Mouse (Mus musculus) neural tube, embryonic 11.5 days (tissue): Measurements from ENCODE around the gene Clec1a. TPM values are rescaled to one million over a fixed set of nuclear protein-coding genes. Genes with fewer than 3 reads are reported as not detected.

Experiments used
- ATAC-seq: fragments of 200-750 bp; cut with Nextera tagmentation; 2 replicates; pipeline ENCODE4 v1.8.0; 2017; ENCODE audit warnings: moderate number of reproducible peaks, mild to moderate bottlenecking, moderate TSS enrichment, moderate library complexity; ENCODE audit not compliant: insufficient read depth, low FRiP score, low TSS enrichment
- DNase-seq: peaks from one replicate; pipeline ENCODE4 v3.0.0-alpha.2; 2015; ENCODE audit warnings: low spot score
- H3K27ac ChIP-seq: fragments of 300-500 bp; sonication (generic); 2 replicates; pipeline ENCODE4 v1.5.1; 2014; ENCODE audit warnings: low read depth, mild to moderate bottlenecking, low read length
- H3K27me3 ChIP-seq: fragments of 300-500 bp; sonication (generic); 2 replicates; pipeline ENCODE4 v1.6.1; 2014; ENCODE audit warnings: mild to moderate bottlenecking, low read length, mixed read lengths; ENCODE audit not compliant: control insufficient read depth, insufficient read depth
- H3K36me3 ChIP-seq: fragments of 300-500 bp; sonication (generic); 2 replicates; pipeline ENCODE4 v1.6.1; 2014; ENCODE audit warnings: mild to moderate bottlenecking, low read length, moderate library complexity, mixed read lengths; ENCODE audit not compliant: control insufficient read depth, insufficient read depth
- H3K4me1 ChIP-seq: fragments of 300-500 bp; sonication (generic); 2 replicates; pipeline ENCODE4 v1.6.1; 2014; ENCODE audit warnings: low read length, mixed read lengths; ENCODE audit not compliant: control insufficient read depth, insufficient read depth
- H3K4me2 ChIP-seq: fragments of 300-500 bp; sonication (generic); 2 replicates; pipeline ENCODE4 v1.6.1; 2014; ENCODE audit warnings: low read depth, mild to moderate bottlenecking, moderate library complexity
- H3K4me3 ChIP-seq: fragments of 300-500 bp; sonication (generic); 2 replicates; pipeline ENCODE4 v1.5.1; 2014; ENCODE audit warnings: low read depth, low read length
- H3K9ac ChIP-seq: fragments of 300-500 bp; sonication (generic); 2 replicates; pipeline ENCODE4 v1.6.1; 2014; ENCODE audit warnings: mild to moderate bottlenecking, low read length
- H3K9me3 ChIP-seq: fragments of 300-500 bp; sonication (generic); 2 replicates; pipeline ENCODE4 v1.6.1; 2016; ENCODE audit warnings: low read length; ENCODE audit not compliant: control insufficient read depth
- WGBS: fragments of 180-500 bp; shearing (Covaris S2); extraction: QIAGEN DNeasy Blood & Tissue Kit; methylation state at CpG from one replicate; pipeline ENCODE4 v1.1.7; 2014; 5-methylcytosine and 5-hydroxymethylcytosine counted together
- polyA plus RNA-seq: library from polyadenylated mRNA; unstranded; fragments of >200 nt; fragmentation: Nextera tagmentation; extraction: Ambion mirVana; gene quantifications from 2 replicates; pipeline ENCODE4 v1.2.1, GENCODE M21; 2014

Clec1a gene
- polyA plus RNA-seq, 1 experiment from 2014 or later, result 1.6 TPM

- no peak for ATAC-seq
- no peak for DNase-seq
- Histone ChIP-seq H3K36me3 (no peaks in the 10 kb centered on the region), H3K27me3 (no peaks in the 10 kb centered on the region), H3K9me3 (no peaks in the 10 kb centered on the region), H3K4me2 (no peak overlapping the region), H3K4me1 (no peaks in the 10 kb centered on the region), H3K27ac (no peak overlapping the region), H3K9ac (no peak overlapping the region), H3K4me3 (no peak overlapping the region)
- 80% methylated on average over 6 of the region's 6 CpGs for WGBS
Observed at GRCm38 (mm10) chr6:129449743-129450142, 2.1 kb downstream of the Clec1a start.

- Histone ChIP-seq H3K9me3 (no peaks in the 10 kb centered on the region), H3K4me1 (no peaks in the 10 kb centered on the region), H3K27me3 (no peaks in the 10 kb centered on the region), H3K4me2 (no peak overlapping the region), H3K9ac (no peak overlapping the region), H3K36me3 (no peaks in the 10 kb centered on the region), H3K4me3 (no peak overlapping the region), H3K27ac (no peak overlapping the region)
- WGBS, result 86% methylated on average over 2 of the region's 2 CpGs
- no peak for DNase-seq
- ATAC-seq, result no peak
Observed at GRCm38 (mm10) chr6:129438033-129438432, 13.8 kb downstream of the Clec1a start.

- Histone ChIP-seq H3K27me3 (no peaks in the 10 kb centered on the region), H3K4me3 (no peak overlapping the region), H3K9me3 (no peaks in the 10 kb centered on the region), H3K4me1 (no peaks in the 10 kb centered on the region), H3K4me2 (no peak overlapping the region), H3K36me3 (no peaks in the 10 kb centered on the region), H3K9ac (no peak overlapping the region), H3K27ac (no peak overlapping the region)
- ATAC-seq, result no peak
- WGBS, result 87% methylated on average over 3 of the region's 3 CpGs
- no peak for DNase-seq
Observed at GRCm38 (mm10) chr6:129436025-129436424, 15.8 kb downstream of the Clec1a start.

GRCm38 (mm10) chr6:129434239-129434638 is 17.6 kb downstream of the Clec1a start:
- Histone ChIP-seq H3K9me3 (no peaks in the 10 kb centered on the region), H3K4me3 (no peak overlapping the region), H3K27ac (no peak overlapping the region), H3K36me3 (no peaks in the 10 kb centered on the region), H3K27me3 (no peaks in the 10 kb centered on the region), H3K4me2 (no peak overlapping the region), H3K9ac (no peak overlapping the region), H3K4me1 (no peaks in the 10 kb centered on the region)
- DNase-seq (no peak), ATAC-seq (no peak)
- 74% methylated on average over 5 of the region's 5 CpGs for WGBS

GRCm38 (mm10) chr6:129427281-129427680 is 24.5 kb downstream of the Clec1a start:
- no peak overlapping the region for H3K4me2 ChIP-seq
- no peak overlapping the region for H3K27ac ChIP-seq
- no peak for ATAC-seq
- 80% methylated on average over 4 of the region's 4 CpGs for WGBS
- H3K36me3 ChIP-seq, result no peaks in the 10 kb centered on the region
- no peak overlapping the region for H3K9ac ChIP-seq
- no peaks in the 10 kb centered on the region for H3K4me1 ChIP-seq
- H3K4me3 ChIP-seq, result no peak overlapping the region
- no peaks in the 10 kb centered on the region for H3K9me3 ChIP-seq
- DNase-seq, result no peak
- H3K27me3 ChIP-seq, result no peaks in the 10 kb centered on the region

- Histone ChIP-seq H3K9me3 (no peaks in the 10 kb centered on the region), H3K27me3 (no peaks in the 10 kb centered on the region), H3K9ac (no peak overlapping the region), H3K36me3 (no peaks in the 10 kb centered on the region), H3K4me2 (no peak overlapping the region), H3K27ac (no peak overlapping the region), H3K4me3 (no peak overlapping the region), H3K4me1 (no peaks in the 10 kb centered on the region)
- DNase-seq, result peak; percentile 13
- WGBS, result 40% methylated on average over 5 of the region's 5 CpGs
- ATAC-seq, result no peak
Observed at GRCm38 (mm10) chr6:129425812-129426211, 26.0 kb downstream of the Clec1a start.

- 71% methylated on average over 5 of the region's 5 CpGs for WGBS
- no peak overlapping the region for H3K4me3 ChIP-seq
- DNase-seq (no peak), ATAC-seq (no peak)
- H3K9ac ChIP-seq, result no peak overlapping the region
- no peaks in the 10 kb centered on the region for H3K36me3 ChIP-seq
- no peaks in the 10 kb centered on the region for H3K9me3 ChIP-seq
- no peaks in the 10 kb centered on the region for H3K4me1 ChIP-seq
- no peak overlapping the region for H3K27ac ChIP-seq
- H3K4me2 ChIP-seq, result no peak overlapping the region
- no peaks in the 10 kb centered on the region for H3K27me3 ChIP-seq
Observed at GRCm38 (mm10) chr6:129425217-129425616, 26.6 kb downstream of the Clec1a start.

- no peak overlapping the region for H3K9ac ChIP-seq
- peak; percentile 76 for ATAC-seq
- peak; percentile 76 for DNase-seq
- WGBS, result 33% methylated on average over 1 of the region's 1 CpGs
- H3K4me1 ChIP-seq, result no peaks in the 10 kb centered on the region
- no peaks in the 10 kb centered on the region for H3K9me3 ChIP-seq
- no peak overlapping the region for H3K4me3 ChIP-seq
- H3K4me2 ChIP-seq, result no peak overlapping the region
- H3K36me3 ChIP-seq, result no peaks in the 10 kb centered on the region
- H3K27ac ChIP-seq, result no peak overlapping the region
- H3K27me3 ChIP-seq, result no peaks in the 10 kb centered on the region
Observed at GRCm38 (mm10) chr6:129423734-129424072, 28.1 kb downstream of the Clec1a start.

- H3K4me3 ChIP-seq, result no peak overlapping the region
- no peak overlapping the region for H3K9ac ChIP-seq
- H3K27ac ChIP-seq, result no peak overlapping the region
- no peaks in the 10 kb centered on the region for H3K9me3 ChIP-seq
- no peak overlapping the region for H3K4me2 ChIP-seq
- H3K36me3 ChIP-seq, result no peaks in the 10 kb centered on the region
- H3K4me1 ChIP-seq, result no peaks in the 10 kb centered on the region
- DNase-seq, result no peak
- WGBS, result 82% methylated on average over 4 of the region's 4 CpGs
- H3K27me3 ChIP-seq, result no peaks in the 10 kb centered on the region
- ATAC-seq, result no peak
Observed at GRCm38 (mm10) chr6:129423040-129423733, 28.6 kb downstream of the Clec1a start.
